Mouse (Mus musculus) mesoderm, embryonic 11.5 days (tissue): ENCODE measurements at regions not wholly inside any gene's neighbourhood (a gene's known extent, or its start where the extent isn't known, plus 50 kb on each side); places are given as distances from the start of the nearest gene placed in this dataset.
"Not testable (repeated sequence)": the region's sequence is repeated elsewhere in the genome, so short reads cannot be mapped to it uniquely, and the experiment has no call there.

Source experiments
- DNase-seq: peaks from one replicate; pipeline ENCODE4 v3.0.0-alpha.2; 2012; ENCODE audit warnings: low read depth, low spot score

GRCm38 (mm10) chr8:88064414-88065110 lies 54.0 kb upstream of the Cnep1r1 start:
- DNase-seq, result no peak

GRCm38 (mm10) chr8:88059107-88059506 lies 59.5 kb upstream of the Cnep1r1 start:
- not testable (repeated sequence) for DNase-seq

DNA sequence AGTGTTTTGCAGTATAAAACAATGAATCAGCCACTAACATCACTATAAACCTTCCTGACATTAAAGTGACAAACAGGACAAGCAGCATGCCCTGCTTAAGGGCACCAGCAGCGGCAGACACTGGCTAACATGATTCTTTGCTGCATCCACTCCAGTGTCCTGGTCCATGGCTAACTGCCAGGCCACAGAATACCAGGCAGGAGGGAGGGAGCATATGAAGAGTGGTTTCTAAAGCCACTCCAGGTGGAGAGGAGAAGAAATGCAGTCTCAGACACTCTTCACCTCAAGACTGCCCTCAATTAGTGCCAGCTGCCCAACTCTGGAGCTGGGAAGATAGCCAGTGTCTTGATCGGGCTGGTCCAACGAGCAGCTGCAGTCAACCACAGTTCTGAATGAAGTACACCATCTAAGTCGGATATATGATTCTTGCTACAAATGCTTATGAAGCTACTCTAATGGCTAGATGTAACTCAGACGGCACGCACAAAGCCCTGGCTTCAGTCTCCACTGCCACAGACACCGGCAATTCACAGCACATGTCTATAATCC lies 60.8 kb upstream of the Cnep1r1 start:
- no peak for DNase-seq

GRCm38 (mm10) chr8:88050651-88051050 lies 67.9 kb upstream of the Cnep1r1 start:
- no peak for DNase-seq

GRCm38 (mm10) chr8:88049091-88049490 lies 69.5 kb upstream of the Cnep1r1 start:
- DNase-seq, result no peak

DNA sequence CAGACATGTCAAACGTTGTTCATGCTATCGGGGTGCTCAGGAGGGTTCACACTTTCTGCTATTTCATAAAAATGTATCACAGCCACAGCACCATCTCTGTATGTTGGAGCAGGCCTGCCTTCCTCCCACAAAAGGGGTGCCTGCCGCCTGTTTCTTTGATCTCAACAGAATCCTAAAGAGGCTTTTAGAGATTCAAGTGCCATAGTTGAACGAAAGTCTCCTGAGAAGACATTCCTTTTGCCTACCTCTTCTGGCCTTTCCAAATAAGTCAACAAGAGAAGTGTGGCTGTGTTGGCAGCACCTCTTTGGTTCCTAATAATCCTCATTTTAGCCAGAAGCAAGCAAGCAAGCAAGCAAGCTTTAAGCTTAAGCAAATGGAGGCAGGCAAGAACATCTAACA lies 72.6 kb upstream of the Cnep1r1 start:
- no peak for DNase-seq

DNA sequence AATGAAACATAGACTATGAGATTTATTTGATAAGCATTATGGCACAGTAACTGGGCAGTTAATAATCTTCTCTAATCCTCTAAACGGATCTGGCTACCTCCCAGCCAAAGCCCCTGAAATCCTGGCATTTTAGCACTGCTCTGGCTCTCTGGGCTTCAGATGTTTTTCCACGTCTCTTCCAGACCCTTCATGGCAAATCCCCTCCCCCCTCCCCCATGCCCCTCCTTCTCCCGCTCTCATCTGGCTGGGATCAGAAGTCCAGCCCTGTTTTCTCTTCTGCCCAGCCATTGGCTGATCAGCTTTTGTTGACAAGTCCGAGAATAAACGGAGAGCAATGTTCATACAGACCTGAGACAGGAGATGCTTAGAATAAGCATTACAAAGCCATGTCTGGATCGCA lies 79.3 kb upstream of the Cnep1r1 start:
- no peak for DNase-seq

GRCm38 (mm10) chr8:88037994-88038393 lies 78.6 kb upstream of the Zfp423 start:
- DNase-seq, result no peak

GRCm38 (mm10) chr8:88033054-88033453 lies 73.7 kb upstream of the Zfp423 start:
- DNase-seq, result no peak

- no peak for DNase-seq
Measured at GRCm38 (mm10) chr8:88024496-88024895, 65.1 kb upstream of the Zfp423 start.

DNA sequence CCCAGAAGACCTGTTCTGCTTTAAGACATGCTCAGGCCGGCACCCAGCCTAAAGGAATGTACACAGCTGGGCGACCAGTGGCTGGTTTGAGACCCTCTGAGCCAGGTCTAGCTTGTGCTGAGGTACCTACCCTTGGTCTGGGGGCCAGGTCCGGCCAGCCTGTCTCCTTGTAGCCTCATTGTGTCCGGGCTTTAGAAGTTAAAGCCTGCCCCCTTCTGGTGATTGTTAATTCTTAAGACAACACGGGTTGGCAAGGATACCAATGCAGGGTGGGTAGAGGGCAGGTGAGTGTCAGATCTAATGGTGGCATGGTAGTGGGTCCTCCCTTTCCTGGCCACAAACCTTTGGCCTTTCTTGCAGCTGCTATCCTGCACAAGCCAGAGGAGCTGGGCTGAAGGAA lies 64.0 kb upstream of the Zfp423 start:
- peak; percentile 69 for DNase-seq

- DNase-seq, result no peak
Measured at GRCm38 (mm10) chr8:88022776-88023385, 63.5 kb upstream of the Zfp423 start.

DNA sequence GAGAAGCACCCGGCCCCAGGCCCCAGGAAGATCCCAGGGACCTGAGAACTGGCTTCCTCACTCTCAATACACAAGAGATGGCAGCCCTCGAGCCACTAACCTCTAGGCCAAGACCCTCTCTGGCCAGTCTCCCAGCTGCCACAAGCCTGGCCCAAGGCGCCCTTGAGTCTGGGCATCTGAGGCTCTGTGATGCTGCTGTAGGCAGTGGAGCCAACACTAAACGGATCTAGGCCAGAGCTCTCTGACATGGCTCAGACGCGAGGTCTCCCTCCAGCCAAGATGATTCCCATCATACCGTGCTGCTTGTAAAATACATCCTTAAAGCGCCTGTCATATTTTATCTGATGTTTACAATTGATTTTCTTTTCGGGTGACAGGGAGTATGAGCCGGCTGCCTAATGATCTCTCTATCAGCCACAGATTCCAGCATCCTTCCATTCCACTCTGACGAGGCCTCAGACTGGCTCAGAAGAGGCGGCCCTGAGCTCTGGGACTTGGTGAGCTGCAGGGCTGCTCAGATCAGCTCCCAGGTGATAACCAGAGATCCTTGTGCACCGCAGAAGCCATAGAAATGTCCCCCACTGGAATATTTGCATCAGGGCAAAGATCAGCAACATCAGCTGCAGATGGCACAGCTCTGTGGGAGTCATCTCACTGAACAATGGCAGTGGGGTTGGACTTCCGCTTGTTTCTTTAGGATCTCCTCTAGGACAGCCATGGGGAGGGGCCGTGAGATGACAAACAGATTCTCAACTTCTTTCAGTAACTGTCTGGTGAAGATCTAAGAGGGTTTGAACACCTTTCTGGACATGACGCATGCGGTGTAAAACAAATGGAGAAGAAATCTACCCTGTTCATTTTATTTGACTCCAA lies 60.1 kb upstream of the Zfp423 start:
- no peak for DNase-seq

DNA sequence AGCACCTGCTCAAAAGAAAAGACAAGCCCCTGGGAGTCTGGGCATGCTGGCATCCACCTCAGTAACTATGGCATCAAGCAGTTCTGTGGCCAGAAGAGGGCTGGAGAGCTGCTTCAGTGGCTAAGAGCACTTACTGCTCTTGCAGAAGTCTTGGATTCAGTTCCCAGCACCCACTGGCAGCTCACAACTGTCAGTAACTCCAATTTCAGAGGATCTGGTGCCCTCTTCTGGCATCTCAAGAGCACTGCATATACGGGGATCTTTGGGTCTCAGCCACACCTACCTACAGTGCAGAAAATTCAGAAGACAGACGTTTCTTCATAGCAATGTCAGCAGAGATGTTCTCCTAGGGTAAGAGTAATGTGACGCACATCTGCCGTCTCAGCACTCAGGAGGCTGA lies 59.1 kb upstream of the Zfp423 start:
- DNase-seq, result no peak

DNA sequence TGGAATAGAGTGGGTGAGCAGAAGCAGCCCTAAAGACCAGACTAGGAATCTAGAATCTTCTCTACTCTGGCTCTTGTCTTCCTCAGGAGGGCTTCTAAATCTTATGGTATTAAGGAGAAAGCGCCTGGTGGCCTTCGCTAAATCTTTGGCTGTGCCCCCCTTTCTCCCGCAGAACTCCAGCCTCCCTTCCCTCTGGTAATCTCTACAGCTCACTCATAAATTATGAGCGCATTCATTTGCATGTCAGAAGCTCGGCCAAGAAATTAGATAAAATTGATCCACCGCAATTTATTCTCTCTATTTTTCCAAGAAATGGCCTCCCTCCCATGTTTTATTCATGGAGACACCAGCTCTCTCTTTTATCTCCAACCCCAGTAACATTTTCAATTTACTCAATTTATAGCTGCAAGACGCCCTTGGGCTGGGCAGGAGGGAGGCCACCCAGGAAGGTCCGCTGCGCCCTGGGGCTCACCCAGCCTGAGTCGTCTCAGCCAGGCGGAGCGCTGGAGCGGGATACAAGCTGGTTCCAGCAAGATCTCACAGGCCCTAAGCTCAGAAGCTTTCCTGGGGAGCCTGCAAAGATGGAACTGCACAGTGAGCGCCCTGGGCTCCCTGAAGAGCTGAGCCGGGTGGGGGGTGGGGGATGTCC lies 52.9 kb upstream of the Zfp423 start:
- peak; percentile 47 for DNase-seq

DNA sequence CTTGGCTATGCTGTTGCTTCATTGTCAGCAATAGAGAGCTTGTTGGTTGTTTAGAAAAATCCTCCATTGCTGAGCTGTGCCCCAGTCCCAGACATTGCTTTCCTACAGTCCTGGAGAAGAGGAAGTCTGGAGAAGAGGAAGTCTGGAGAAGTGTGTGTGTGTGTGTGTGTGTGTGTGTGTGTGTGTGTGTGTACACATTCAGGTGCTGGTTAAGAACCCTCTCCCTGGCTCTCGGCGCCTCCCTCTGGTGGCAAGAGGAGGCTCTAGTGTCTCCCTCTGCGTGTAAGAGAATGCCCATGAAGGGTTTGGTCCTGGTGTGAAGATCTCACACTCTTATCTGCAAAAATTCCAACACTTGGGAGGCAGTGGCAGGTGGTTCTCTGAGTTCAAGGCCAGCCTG lies 51.2 kb upstream of the Zfp423 start:
- peak; percentile 34 for DNase-seq

DNA sequence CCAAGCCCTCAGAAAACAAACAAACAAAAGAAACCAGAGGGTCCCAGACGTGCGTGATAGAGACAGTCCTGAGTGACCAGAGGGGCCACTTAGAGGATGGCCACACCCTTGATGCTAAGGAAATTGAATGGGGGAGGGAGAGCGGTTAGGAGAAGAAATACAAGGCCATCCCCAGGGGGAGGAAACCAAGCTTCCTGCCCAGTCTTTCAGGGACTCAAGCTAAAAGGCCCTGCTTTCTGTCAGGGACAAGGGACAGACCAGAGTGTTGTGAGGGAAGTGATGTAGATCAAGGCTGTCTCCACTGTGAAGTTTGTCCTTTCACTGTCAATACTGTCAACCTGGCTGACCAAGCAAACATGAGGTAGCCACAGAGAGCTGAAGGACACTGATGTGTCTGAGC lies 50.5 kb upstream of the Zfp423 start:
- no peak for DNase-seq
